Comparison of ENCODE assay signal across 11 mouse cellular contexts in the genomic region with DNA sequence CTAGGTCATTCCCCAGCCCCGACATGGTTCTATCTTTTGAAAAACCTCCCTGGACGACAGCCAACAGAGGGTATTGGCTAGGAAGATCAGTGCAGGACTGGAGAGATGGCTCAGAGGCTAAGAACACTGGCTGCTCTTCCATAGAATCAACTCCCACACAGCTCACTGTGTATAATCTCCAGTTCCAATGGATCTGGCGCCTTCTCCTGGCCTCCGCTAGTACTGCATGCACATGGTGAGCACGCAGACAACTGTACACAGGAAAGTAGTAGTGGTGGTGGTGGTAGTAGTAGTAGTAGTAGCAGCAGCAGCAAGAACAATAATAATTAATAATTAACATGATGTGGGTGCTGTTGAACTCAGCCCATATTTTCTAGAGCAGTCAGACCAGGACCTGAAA.
DNase-seq lines count a peak whose midpoint lies in the region; ATAC-seq lines count a peak whose summit lies in the region.
"Had no signal": no experiment of that assay in that cellular context is flagged by ENCODE, and none has a peak within 500 bp of the region (broad histone marks: within the 10 kb centered on the region; RNA-seq: fewer than 3 reads in every experiment).

No protein-coding gene starts in this region.

- peak; percentile 59 for DNase-seq in forebrain, embryonic 11.5 days (ENCODE audit: low spot score)
- DNase-seq in midbrain, embryonic 14.5 days: peak; percentile 78
- DNase-seq in frontal cortex, postnatal 14 days (ENCODE audit: low spot score in 2 of 2): peak; percentile 30 to 53
- peak; percentile 4 for DNase-seq in lung, postnatal 36 days
- no peak for DNase-seq in spleen, adult 18-20 months

- H3K36me3 ChIP-seq in forebrain, embryonic 11.5 days (ENCODE audit: control insufficient read depth, insufficient read depth, low read length): no peaks in the 10 kb centered on the region
- H3K36me3 ChIP-seq in forebrain, embryonic 12.5 days (replicated peaks): no peaks in the 10 kb centered on the region
- H3K36me3 ChIP-seq in midbrain, embryonic 14.5 days (ENCODE audit: control insufficient read depth, insufficient read depth, low read length): no peaks in the 10 kb centered on the region
- no peaks in the 10 kb centered on the region for H3K36me3 ChIP-seq in midbrain, embryonic 13.5 days
- H3K36me3 ChIP-seq: limb, embryonic 15.5 days had no signal

- H3K9ac ChIP-seq in forebrain, embryonic 11.5 days (ENCODE audit: low read length): no peak overlapping the region
- H3K9ac ChIP-seq in forebrain, embryonic 12.5 days: no peak overlapping the region
- no peak overlapping the region for H3K9ac ChIP-seq in midbrain, embryonic 14.5 days (replicated peaks; ENCODE audit: low read length)
- H3K9ac ChIP-seq in midbrain, embryonic 13.5 days (replicated peaks): no peak overlapping the region
- H3K9ac ChIP-seq: limb, embryonic 15.5 days had no signal

- H3K4me1 ChIP-seq in forebrain, embryonic 11.5 days (replicated peaks; ENCODE audit: control insufficient read depth, insufficient read depth, low read length): no peaks in the 10 kb centered on the region
- H3K4me1 ChIP-seq in forebrain, embryonic 12.5 days: no peaks in the 10 kb centered on the region
- H3K4me1 ChIP-seq in midbrain, embryonic 14.5 days (ENCODE audit: control insufficient read depth, insufficient read depth, low read length): no peaks in the 10 kb centered on the region
- H3K4me1 ChIP-seq in midbrain, embryonic 13.5 days (replicated peaks): no peaks in the 10 kb centered on the region
- H3K4me1 ChIP-seq: limb, embryonic 15.5 days had no signal

- H3K4me2 ChIP-seq in forebrain, embryonic 11.5 days (ENCODE audit: low read depth, low read length, severe bottlenecking): no peak overlapping the region
- H3K4me2 ChIP-seq in forebrain, embryonic 12.5 days: no peak overlapping the region
- no peak overlapping the region for H3K4me2 ChIP-seq in midbrain, embryonic 14.5 days (ENCODE audit: low read length)
- H3K4me2 ChIP-seq in midbrain, embryonic 13.5 days (replicated peaks): no peak overlapping the region
- H3K4me2 ChIP-seq: limb, embryonic 15.5 days had no signal

- WGBS in forebrain, embryonic 11.5 days: 58% methylated on average over 5 of the region's 5 CpGs
- WGBS in forebrain, embryonic 12.5 days: 49% methylated on average over 5 of the region's 5 CpGs
- WGBS in midbrain, embryonic 14.5 days: 58% methylated on average over 5 of the region's 5 CpGs
- WGBS in midbrain, embryonic 13.5 days: 48% methylated on average over 5 of the region's 5 CpGs

- H3K9me3 ChIP-seq in forebrain, embryonic 11.5 days (ENCODE audit: control insufficient read depth, low read length): no peaks in the 10 kb centered on the region
- 0 out of 2 replicates have a peak, but pooled peaks cover 7% of the 10 kb centered on the region for H3K9me3 ChIP-seq in forebrain, embryonic 12.5 days
- H3K9me3 ChIP-seq in midbrain, embryonic 14.5 days (ENCODE audit: control insufficient read depth, low read length): no peaks in the 10 kb centered on the region
- no peaks in the 10 kb centered on the region; the same call in 1 of the 2 replicates for H3K9me3 ChIP-seq in midbrain, embryonic 13.5 days
- H3K9me3 ChIP-seq: limb, embryonic 15.5 days had no signal

- no peak for ATAC-seq in forebrain, embryonic 11.5 days (replicated peaks; ENCODE audit: low FRiP score)
- no peak for ATAC-seq in forebrain, embryonic 12.5 days (ENCODE audit: low FRiP score)
- ATAC-seq in midbrain, embryonic 14.5 days (ENCODE audit: low FRiP score, low TSS enrichment): no peak
- ATAC-seq in midbrain, embryonic 13.5 days: no peak
- no peak for ATAC-seq in erythroid progenitor cell, adult 5-6 weeks (replicated peaks; ENCODE audit: low FRiP score, poor library complexity, severe bottlenecking)

- H3K27me3 ChIP-seq in forebrain, embryonic 11.5 days (ENCODE audit: control insufficient read depth, insufficient read depth, low read length): no peaks in the 10 kb centered on the region
- H3K27me3 ChIP-seq in forebrain, embryonic 12.5 days: no peaks in the 10 kb centered on the region
- H3K27me3 ChIP-seq in midbrain, embryonic 14.5 days (ENCODE audit: control insufficient read depth, insufficient read depth, low read length): no peaks in the 10 kb centered on the region
- H3K27me3 ChIP-seq in midbrain, embryonic 13.5 days: 0 out of 2 replicates have a peak, but pooled peaks cover 4% of the 10 kb centered on the region
- H3K27me3 ChIP-seq: CH12.LX; limb, embryonic 15.5 days had no signal

- no peak overlapping the region for H3K4me3 ChIP-seq in forebrain, embryonic 11.5 days (ENCODE audit: low read depth, low read length)
- H3K4me3 ChIP-seq in forebrain, embryonic 12.5 days (replicated peaks): no peak overlapping the region
- H3K4me3 ChIP-seq in midbrain, embryonic 14.5 days (replicated peaks; ENCODE audit: low read depth, low read length): no peak overlapping the region
- no peak overlapping the region for H3K4me3 ChIP-seq in midbrain, embryonic 13.5 days (replicated peaks)
- H3K4me3 ChIP-seq: erythroblast, embryonic 14.5 days; limb, embryonic 15.5 days had no signal

- H3K27ac ChIP-seq in forebrain, embryonic 11.5 days (ENCODE audit: low read depth, low read length): no peak overlapping the region
- H3K27ac ChIP-seq in forebrain, embryonic 12.5 days: no peak overlapping the region
- H3K27ac ChIP-seq in midbrain, embryonic 14.5 days (replicated peaks; ENCODE audit: low read depth, low read length): no peak overlapping the region
- no peak overlapping the region for H3K27ac ChIP-seq in midbrain, embryonic 13.5 days
- H3K27ac ChIP-seq: limb, embryonic 15.5 days had no signal

Comparison
In these comparisons a context has a peak if more than half of its experiments do, and no peak if none do; other contexts are left out.
1. DNase-seq: peak in forebrain, embryonic 11.5 days (single experiment), midbrain, embryonic 14.5 days (single experiment), frontal cortex, postnatal 14 days (2 of 2) and lung, postnatal 36 days (single experiment); none in spleen, adult 18-20 months (0 of 2).